Mouse (Mus musculus) liver, postnatal 0 days (tissue): ENCODE data around the gene Ttc33.

Source experiments
- CTCF ChIP-seq: sonication (generic); IDR thresholded peaks from 2 replicates; pipeline ENCODE4 v1.5.1; 2016; ENCODE audit warnings: antibody characterized with exemption, low read depth
- EP300 ChIP-seq: IDR thresholded peaks from 2 replicates; pipeline ENCODE4 v1.6.1; 2016; ENCODE audit warnings: antibody characterized with exemption, low read depth, mild to moderate bottlenecking

GRCm38 (mm10) chr15:5138021-5138856, 47.1 kb upstream of the Ttc33 start:
- no peak for TF ChIP-seq CTCF
- peak; percentile 91 for TF ChIP-seq EP300
